Mouse (Mus musculus): ENCODE results near the gene Dll1.

The Dll1 gene

DNA sequence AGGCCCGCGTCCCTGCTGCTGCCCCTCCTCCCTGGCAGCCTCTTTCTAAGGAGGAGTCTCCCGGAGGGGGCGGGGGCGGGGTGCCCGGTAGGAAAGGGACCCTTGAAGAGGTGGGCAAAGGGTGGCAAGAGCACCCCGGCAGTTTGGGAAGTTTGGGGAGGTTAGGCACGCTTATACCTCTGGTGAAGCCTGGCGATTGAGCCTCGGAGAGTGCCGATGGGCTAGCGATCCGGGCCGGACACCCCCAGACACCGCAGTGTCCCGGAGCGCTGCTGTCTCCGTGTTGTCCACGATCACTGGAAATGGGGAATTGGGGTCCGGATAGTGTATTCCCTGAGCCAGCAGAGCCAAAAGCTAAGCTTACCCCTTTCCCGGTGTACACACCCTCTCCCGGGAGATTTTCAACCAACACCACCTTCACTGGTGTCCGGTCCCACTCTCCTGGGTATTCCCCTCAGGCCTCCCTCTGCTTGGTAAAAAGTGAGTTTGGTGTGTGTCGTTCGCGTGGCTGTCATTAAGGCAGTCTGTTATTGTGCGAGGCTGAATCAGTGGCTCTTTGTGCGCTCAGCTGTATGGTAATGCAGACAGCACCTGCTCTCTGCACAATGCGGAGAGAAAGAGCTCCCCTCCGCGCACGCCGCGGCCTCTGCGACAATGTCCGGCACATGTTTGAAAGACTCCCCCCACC, at the start of gene Dll1:
TSS of gene Dll1 (minus strand) at position 379 of the 688 bp plus-strand sequence.
- DNase-seq = no peak

- no peak for DNase-seq
These were observed 49.3 kb upstream of the Dll1 start for GRCm38 (mm10) chr17:15425931-15426330.

DNA sequence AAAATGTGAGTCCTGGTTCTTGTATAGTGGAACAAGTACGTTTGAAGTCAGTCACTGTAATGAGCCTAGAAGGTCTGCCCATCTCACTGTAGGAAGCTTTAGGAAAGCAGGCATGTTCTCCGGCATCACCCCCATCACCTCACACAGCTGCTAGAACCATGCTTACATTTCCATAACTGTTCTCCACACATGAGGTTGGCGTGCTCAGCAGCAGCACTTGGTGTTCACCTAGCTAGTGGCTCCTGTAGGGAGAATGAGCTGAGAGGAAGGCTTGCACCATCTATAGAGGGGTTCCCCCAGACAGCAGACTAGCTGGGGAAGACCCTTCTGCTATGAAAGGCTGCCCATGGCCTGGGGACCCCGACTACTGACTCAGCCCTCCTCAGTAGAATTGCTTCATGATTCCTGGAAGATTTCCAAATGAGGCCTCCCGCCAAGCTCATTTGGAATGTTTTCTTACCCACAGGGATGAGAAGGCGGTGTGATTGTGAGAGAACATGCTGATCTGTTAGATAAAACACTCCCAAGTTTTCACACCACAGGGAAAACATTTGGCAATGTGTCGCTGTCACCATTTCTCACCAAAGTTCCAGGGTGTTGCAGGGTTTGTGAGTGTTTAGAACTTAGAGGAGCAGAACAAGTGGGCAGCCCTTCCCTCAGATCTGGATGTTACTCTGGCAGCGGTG, 46.6 kb upstream of the Dll1 start:
- no peak for DNase-seq

DNA sequence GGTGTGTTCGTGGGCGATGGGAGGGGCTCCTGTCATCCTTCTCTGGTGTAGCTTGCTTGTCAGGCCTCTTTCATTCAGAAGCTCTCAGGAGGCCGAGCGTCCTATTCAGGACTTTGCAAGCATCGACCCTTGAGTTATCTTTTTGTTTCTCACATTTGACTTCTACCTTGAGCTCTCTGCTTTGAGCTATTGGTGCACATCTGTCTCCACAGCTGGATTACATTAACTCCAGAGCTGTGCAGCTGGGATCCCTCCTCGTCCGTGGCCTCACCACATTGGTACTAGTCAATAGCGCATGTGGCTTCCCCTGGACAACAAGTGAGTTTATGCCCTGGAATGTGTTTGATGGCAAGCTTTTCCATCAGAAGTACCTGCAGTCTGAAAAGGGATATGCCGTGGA, 46.0 kb upstream of the Dll1 start:
- DNase-seq = no peak

DNA sequence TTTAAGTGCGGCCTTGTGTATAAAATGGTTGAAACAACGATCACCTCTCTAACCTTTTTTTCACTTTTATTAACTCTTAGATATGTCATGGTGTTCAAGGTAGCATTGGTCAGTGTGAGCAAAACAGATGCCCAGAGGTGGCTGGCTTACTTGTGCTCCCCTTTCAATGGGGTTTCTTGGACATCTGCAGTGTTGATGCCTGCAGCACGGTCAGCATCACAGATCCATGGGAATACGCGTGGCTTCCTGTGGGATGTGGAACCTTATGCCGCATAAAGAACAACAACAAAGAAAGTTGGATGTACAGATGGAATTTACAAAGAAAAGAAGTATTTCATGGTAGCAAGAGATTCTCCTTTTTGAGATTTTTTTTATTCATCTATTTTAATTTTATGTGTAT, 44.8 kb upstream of the Dll1 start:
- no peak for DNase-seq

DNA sequence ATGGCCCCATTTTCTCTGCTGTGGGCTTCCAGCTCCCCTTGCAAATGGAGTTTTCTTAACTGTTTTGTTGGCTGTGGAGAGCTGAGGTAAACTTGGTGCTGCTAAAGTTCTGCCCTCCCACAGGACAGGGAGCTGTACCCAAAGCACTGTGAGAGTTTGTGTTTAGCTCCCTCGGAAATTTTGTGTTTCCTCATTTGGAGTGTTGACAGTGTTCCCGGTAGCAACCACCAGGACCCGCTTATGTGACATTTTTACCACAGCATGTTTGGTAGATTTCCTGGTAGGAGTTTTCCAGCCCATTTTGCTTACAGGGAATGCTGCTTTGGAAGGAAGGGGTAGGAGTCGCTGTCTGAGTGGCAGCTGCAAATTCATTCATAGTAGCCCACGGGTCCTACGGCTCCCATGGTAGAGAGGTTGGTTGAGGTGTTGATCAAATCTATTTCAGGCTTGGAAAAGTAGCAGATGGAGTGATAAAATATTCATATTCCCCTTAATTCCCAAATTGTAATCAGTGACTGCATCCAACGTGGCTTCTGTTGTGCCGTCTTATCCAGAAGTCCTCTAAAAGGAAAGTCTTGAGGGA, 43.4 kb upstream of the Dll1 start:
- DNase-seq = no peak

DNA sequence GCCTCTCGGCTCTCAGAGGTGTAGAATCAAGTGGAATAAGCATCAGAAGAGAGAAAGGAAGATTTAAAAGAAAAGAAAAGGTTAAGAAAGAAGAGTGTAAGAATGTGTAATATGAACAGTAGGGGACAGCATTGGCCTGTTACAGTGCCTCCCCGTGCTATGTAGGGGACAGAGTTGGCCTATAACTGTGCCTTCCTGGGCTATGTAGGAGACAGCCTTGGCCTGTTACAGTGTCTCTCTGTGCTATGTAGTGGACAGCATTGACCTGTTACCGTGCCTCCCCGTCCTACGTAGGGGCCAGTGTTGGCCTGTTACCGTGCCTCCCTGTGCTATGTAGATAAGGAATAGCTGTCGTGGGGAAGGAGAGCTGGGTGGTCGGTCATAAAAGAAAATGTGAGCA, 42.9 kb upstream of the Dll1 start:
- no peak for DNase-seq

DNA sequence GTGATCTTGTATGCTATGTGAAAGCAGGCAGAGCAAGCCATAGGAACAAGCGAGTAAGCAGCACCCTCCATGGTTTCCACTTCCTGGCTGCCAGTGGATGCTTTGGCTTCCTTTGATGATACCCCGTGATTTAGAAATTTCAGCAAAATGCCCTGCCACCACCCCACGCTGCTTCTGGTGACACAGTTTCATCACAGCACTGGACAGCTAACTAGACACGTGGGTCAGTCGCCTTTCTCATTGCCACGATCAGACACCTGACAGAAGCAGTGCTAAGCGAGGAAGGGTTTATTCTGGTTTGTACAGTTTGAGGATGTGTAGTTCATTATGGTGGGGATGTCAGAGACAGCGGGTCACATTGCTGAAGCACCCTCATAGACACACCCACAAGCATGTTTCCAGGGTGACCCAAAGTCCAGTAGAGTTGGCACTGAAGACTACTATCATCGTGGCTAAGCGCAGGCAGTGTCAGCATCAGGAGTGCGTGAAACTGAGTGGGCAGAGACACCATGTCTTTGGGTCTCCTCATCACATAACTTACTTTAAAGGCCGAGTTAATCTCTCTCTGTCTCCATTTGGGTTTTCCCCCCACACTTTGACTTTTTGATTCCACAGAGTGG, 40.0 kb upstream of the Dll1 start:
- DNase-seq = no peak

DNA sequence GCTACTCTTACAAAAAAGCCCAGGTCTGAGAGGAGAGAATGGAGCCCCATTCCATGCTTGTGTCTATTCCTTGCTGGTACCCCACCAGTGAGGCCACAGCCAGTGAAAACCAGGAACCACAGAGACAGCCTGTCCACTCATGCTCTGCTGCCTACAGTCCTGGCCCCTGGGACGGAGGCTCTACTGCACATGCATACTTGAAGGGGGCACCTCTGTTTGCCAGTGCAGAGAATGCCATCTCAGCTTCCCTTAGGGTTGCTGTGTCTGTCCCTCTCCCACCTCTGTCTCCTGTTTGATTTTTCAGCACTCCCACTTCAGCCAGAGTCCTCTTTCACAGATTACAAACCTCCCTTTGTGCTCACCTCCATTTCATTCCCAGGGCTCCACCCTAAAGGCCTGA, 34.2 kb upstream of the Dll1 start:
- no peak for DNase-seq

- DNase-seq = no peak
These were observed 32.6 kb upstream of the Dll1 start for GRCm38 (mm10) chr17:15409261-15409660.

- DNase-seq = no peak
These were observed 29.9 kb upstream of the Dll1 start for GRCm38 (mm10) chr17:15406576-15406975.

- DNase-seq = no peak
These were observed 25.0 kb upstream of the Dll1 start for GRCm38 (mm10) chr17:15401716-15402115.

GRCm38 (mm10) chr17:15395997-15396675, 19.5 kb upstream of the Dll1 start, which contains the start of gene Fam120b:
Fam120b (plus strand) TSS chr17:15396202.
- DNase-seq = peak; percentile 80

GRCm38 (mm10) chr17:15389356-15389755, 12.7 kb upstream of the Dll1 start:
- no peak for DNase-seq

DNA sequence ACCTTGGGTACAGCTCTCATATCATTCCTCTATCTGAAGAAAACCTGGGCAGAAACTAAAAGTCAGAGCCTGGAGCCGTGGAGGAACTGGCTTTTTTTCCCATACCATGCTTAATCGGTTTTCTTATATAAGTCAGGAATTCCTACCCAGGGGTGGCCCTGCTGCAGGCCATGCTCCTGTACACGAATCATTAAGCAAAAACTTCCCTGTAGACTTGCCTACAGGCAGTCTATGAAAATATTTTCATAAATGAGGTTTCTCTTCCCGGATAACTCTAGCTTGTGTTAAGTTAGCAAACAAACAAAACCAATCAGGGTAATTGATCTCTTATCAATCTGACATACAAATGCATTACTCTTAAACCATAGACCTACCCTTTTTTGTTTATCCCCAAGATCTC, 12.2 kb upstream of the Dll1 start:
- no peak for DNase-seq

DNA sequence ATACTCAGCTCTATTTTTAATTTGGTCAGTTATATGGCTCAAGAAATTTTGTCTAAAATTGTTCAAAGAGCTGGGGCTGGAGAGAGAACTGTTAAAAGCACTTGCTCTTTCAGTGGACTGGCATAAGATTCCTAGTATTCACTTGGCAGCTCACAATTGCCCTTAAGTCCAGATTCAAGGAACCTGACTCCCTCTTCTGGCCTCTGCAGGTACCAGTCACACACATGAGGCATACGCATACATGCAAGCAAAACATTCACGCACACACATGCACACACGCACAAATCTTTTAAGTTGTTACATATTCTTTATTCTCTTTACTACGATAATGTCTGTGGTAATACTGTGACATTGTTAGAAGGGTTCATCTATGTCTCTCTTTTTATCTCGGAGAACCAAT, 6.7 kb upstream of the Dll1 start:
- no peak for DNase-seq

- no peak for DNase-seq
These were observed 5.4 kb upstream of the Dll1 start for GRCm38 (mm10) chr17:15381869-15382660.

- DNase-seq = no peak
These were observed 4.6 kb upstream of the Dll1 start for GRCm38 (mm10) chr17:15381092-15381860.

DNA sequence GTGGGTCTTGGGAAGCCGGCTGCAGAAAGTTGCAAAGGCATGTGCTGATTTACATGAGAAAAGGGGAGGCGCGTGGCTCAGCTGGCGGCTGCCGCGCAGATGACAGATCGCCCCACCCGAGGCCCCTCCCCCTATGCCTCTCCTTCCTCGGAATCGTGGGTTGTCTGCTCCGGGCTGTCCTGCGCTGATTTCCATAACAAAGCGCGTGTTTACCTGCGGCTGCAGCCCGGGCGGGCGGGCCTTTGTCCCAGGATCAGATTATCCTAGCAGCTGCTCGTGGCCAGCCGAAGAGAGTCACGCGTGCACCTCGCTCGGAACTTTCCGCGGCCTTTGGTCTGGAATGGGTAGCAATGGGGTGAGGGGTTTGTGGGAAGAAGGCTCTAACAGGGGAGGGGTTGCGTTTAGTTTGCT, 4.0 kb upstream of the Dll1 start:
- peak; percentile 46 for DNase-seq

GRCm38 (mm10) chr17:15379741-15380526, 3.3 kb upstream of the Dll1 start:
- DNase-seq = no peak

Data from liver (tissue).